Mouse (Mus musculus) small intestine, adult 2 months (tissue): Measurements from ENCODE around the gene Uvssa.
A peak's percentile ranks its signal among the peaks of the same experiment; 100 is the strongest.

Experiments used
- CTCF ChIP-seq: fragments of 200-500 bp; IDR thresholded peaks from 2 replicates; pipeline ENCODE4 v1.5.1; 2012; ENCODE audit warnings: low read depth, mild to moderate bottlenecking, control low read depth, inconsistent platforms, low read length, moderate library complexity, mixed read lengths; ENCODE audit not compliant: insufficient replicate concordance, insufficient read length; ENCODE audit errors: extremely low read depth
- POLR2A ChIP-seq: fragments of 200-500 bp; IDR thresholded peaks from 2 replicates; pipeline ENCODE4 v1.6.1; 2012; ENCODE audit warnings: low read depth, mild to moderate bottlenecking, control low read depth, inconsistent platforms, low read length, moderate library complexity

DNA sequence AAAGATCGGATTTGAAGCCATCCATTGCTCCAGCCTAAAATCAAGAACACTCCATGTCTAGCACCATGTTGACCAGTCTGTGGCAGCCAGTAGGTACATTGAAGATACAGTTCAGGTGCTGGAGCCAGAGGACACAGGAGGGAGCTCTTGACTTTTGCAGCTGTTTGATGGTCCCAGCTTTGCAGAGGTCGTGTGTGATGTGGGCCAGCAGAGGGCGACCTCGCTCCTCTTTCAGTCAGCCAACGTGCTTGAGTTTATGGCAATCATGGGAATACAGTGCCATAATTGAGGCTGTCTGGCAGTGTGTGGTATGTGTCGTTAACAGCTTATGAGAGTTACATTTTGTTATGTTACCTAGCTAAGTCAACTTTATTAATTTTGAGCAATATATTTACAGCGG is 15.5 kb downstream of the Uvssa start:
- TF ChIP-seq CTCF, result peak; percentile 92
- TF ChIP-seq POLR2A, result no peak
